Mouse (Mus musculus): ENCODE measurements around the gene Smg7. TPM values are rescaled to one million over a fixed set of nuclear protein-coding genes. Genes with fewer than 3 reads are reported as not detected.
"Not testable (repeated sequence)": the region's sequence is repeated elsewhere in the genome, so short reads cannot be mapped to it uniquely, and the experiment has no call there.

Smg7 gene
- total and polyA plus RNA-seq, 2 experiments: 13.8 to 21.8 TPM

GRCm38 (mm10) chr1:152903591-152904135, 1.2 kb upstream of the Smg7 start:
- Histone ChIP-seq H3K9ac (ENCODE audit: low read depth, low read length) (peak overlapping the region; percentile 63), H3K36me3 (ENCODE audit: control insufficient read depth, insufficient read depth, low read length) (no peaks in the 10 kb centered on the region), H3K4me1 (ENCODE audit: control insufficient read depth, insufficient read depth, low read length) (peaks cover 4% of the 10 kb centered on the region; the same call in 1 of the 2 replicates), H3K27ac (replicated peaks; ENCODE audit: insufficient read depth, low read depth, low read length) (peak overlapping the region; percentile 68), H3K27me3 (ENCODE audit: control insufficient read depth, insufficient read depth, low read length) (no peaks in the 10 kb centered on the region), H3K4me3 (ENCODE audit: insufficient read depth, low read depth, low read length) (peak overlapping the region; percentile 64), H3K79me2 (ENCODE audit: control insufficient read depth, insufficient read depth, low read length) (peaks cover 22% of the 10 kb centered on the region)
- TF ChIP-seq CTCF (IDR thresholded peaks at IDR 0.05; ENCODE audit: low read depth, low read length): no peak
- TF ChIP-seq POLR2A (IDR thresholded peaks at IDR 0.05; ENCODE audit: extremely low read depth, insufficient read depth, low read length): no peak
- under 1% methylated on average over 36 of the region's 36 CpGs for WGBS
- DNase-seq (ENCODE audit: extremely low read depth, low read depth, low spot score): no peak

- peak; percentile 84 for DNase-seq (ENCODE audit: extremely low read depth, low read depth, low spot score)
- TF ChIP-seq POLR2A (IDR thresholded peaks at IDR 0.05; ENCODE audit: extremely low read depth, insufficient read depth, low read length) (0 out of 2 replicates have a peak, but pooled peaks have one; percentile 22), CTCF (IDR thresholded peaks at IDR 0.05; ENCODE audit: low read depth, low read length) (no peak)
- Histone ChIP-seq H3K4me3 (ENCODE audit: insufficient read depth, low read depth, low read length) (peak overlapping the region; percentile 96), H3K27ac (replicated peaks; ENCODE audit: insufficient read depth, low read depth, low read length) (peak overlapping the region; percentile 99), H3K36me3 (ENCODE audit: control insufficient read depth, insufficient read depth, low read length) (no peaks in the 10 kb centered on the region), H3K9ac (ENCODE audit: low read depth, low read length) (peak overlapping the region; percentile 98), H3K27me3 (ENCODE audit: control insufficient read depth, insufficient read depth, low read length) (no peaks in the 10 kb centered on the region), H3K4me1 (ENCODE audit: control insufficient read depth, insufficient read depth, low read length) (peaks cover 4% of the 10 kb centered on the region; the same call in 1 of the 2 replicates), H3K79me2 (ENCODE audit: control insufficient read depth, insufficient read depth, low read length) (peaks cover 23% of the 10 kb centered on the region)
- WGBS: under 1% methylated on average over 53 of the region's 69 CpGs
Observed at GRCm38 (mm10) chr1:152902665-152903516, 445 bp upstream of the Smg7 start.

GRCm38 (mm10) chr1:152901419-152901764, 1.1 kb downstream of the Smg7 start:
- H3K27ac ChIP-seq (replicated peaks; ENCODE audit: insufficient read depth, low read depth, low read length): no peak overlapping the region
- H3K4me1 ChIP-seq (ENCODE audit: control insufficient read depth, insufficient read depth, low read length): peaks cover 4% of the 10 kb centered on the region; the same call in 1 of the 2 replicates
- peak overlapping the region; percentile 98 for H3K9ac ChIP-seq (ENCODE audit: low read depth, low read length)
- no peaks in the 10 kb centered on the region for H3K27me3 ChIP-seq (ENCODE audit: control insufficient read depth, insufficient read depth, low read length)
- H3K36me3 ChIP-seq (ENCODE audit: control insufficient read depth, insufficient read depth, low read length): no peaks in the 10 kb centered on the region
- peaks cover 30% of the 10 kb centered on the region for H3K79me2 ChIP-seq (ENCODE audit: control insufficient read depth, insufficient read depth, low read length)
- H3K4me3 ChIP-seq (ENCODE audit: insufficient read depth, low read depth, low read length): peak overlapping the region; percentile 96; the same call in 1 of the 2 replicates
- DNase-seq (ENCODE audit: extremely low read depth, low read depth, low spot score): no peak
- TF ChIP-seq POLR2A (IDR thresholded peaks at IDR 0.05; ENCODE audit: extremely low read depth, insufficient read depth, low read length): no peak
- TF ChIP-seq CTCF (IDR thresholded peaks at IDR 0.05; ENCODE audit: low read depth, low read length): no peak
- WGBS: 9% methylated on average over 6 of the region's 6 CpGs

- not testable (repeated sequence) for H3K27ac ChIP-seq (replicated peaks; ENCODE audit: insufficient read depth, low read depth, low read length); H3K79me2 ChIP-seq (ENCODE audit: control insufficient read depth, insufficient read depth, low read length); H3K4me3 ChIP-seq (ENCODE audit: insufficient read depth, low read depth, low read length); H3K4me1 ChIP-seq (ENCODE audit: control insufficient read depth, insufficient read depth, low read length); H3K9ac ChIP-seq (ENCODE audit: low read depth, low read length); H3K36me3 ChIP-seq (ENCODE audit: control insufficient read depth, insufficient read depth, low read length); H3K27me3 ChIP-seq (ENCODE audit: control insufficient read depth, insufficient read depth, low read length)
- 48% methylated on average over 4 of the region's 5 CpGs for WGBS
- DNase-seq (ENCODE audit: extremely low read depth, low read depth, low spot score): peak; percentile 43
Observed at GRCm38 (mm10) chr1:152888086-152888485, 14.4 kb downstream of the Smg7 start.

- peaks cover 4% of the 10 kb centered on the region; the same call in 1 of the 2 replicates for H3K79me2 ChIP-seq (ENCODE audit: control insufficient read depth, insufficient read depth, low read length)
- no peak overlapping the region for H3K27ac ChIP-seq (replicated peaks; ENCODE audit: insufficient read depth, low read depth, low read length)
- H3K9ac ChIP-seq (ENCODE audit: low read depth, low read length): no peak overlapping the region
- no peaks in the 10 kb centered on the region for H3K27me3 ChIP-seq (ENCODE audit: control insufficient read depth, insufficient read depth, low read length)
- peaks cover 17% of the 10 kb centered on the region for H3K36me3 ChIP-seq (ENCODE audit: control insufficient read depth, insufficient read depth, low read length)
- peaks cover 7% of the 10 kb centered on the region; the same call in 1 of the 2 replicates for H3K4me1 ChIP-seq (ENCODE audit: control insufficient read depth, insufficient read depth, low read length)
- no peak overlapping the region for H3K4me3 ChIP-seq (ENCODE audit: insufficient read depth, low read depth, low read length)
- WGBS: 51% methylated on average over 3 of the region's 3 CpGs
- DNase-seq (ENCODE audit: extremely low read depth, low read depth, low spot score): peak; percentile 25
- TF ChIP-seq POLR2A (IDR thresholded peaks at IDR 0.05; ENCODE audit: extremely low read depth, insufficient read depth, low read length) (no peak), CTCF (IDR thresholded peaks at IDR 0.05; ENCODE audit: low read depth, low read length) (no peak)
Observed at GRCm38 (mm10) chr1:152871031-152871430, 31.4 kb downstream of the Smg7 start.

- peaks cover 4% of the 10 kb centered on the region; the same call in 1 of the 2 replicates for H3K79me2 ChIP-seq (ENCODE audit: control insufficient read depth, insufficient read depth, low read length)
- TF ChIP-seq CTCF (IDR thresholded peaks at IDR 0.05; ENCODE audit: low read depth, low read length) (no peak), POLR2A (IDR thresholded peaks at IDR 0.05; ENCODE audit: extremely low read depth, insufficient read depth, low read length) (no peak)
Observed at GRCm38 (mm10) chr1:152869901-152870300, 32.5 kb downstream of the Smg7 start.

More at GRCm38 (mm10) chr1:152869901-152870300, 32.5 kb downstream of the Smg7 start:
- peaks cover 27% of the 10 kb centered on the region for H3K36me3 ChIP-seq (ENCODE audit: control insufficient read depth, insufficient read depth, low read length)
- DNase-seq (ENCODE audit: extremely low read depth, low read depth, low spot score): no peak
- no peak overlapping the region for H3K9ac ChIP-seq (ENCODE audit: low read depth, low read length)
- no peaks in the 10 kb centered on the region for H3K27me3 ChIP-seq (ENCODE audit: control insufficient read depth, insufficient read depth, low read length)
- no peak overlapping the region for H3K4me3 ChIP-seq (ENCODE audit: insufficient read depth, low read depth, low read length)
- peaks cover 6% of the 10 kb centered on the region; the same call in 1 of the 2 replicates for H3K4me1 ChIP-seq (ENCODE audit: control insufficient read depth, insufficient read depth, low read length)
- WGBS: 80% methylated on average over 6 of the region's 6 CpGs
- no peak overlapping the region for H3K27ac ChIP-seq (replicated peaks; ENCODE audit: insufficient read depth, low read depth, low read length)
